Mouse (Mus musculus) bone marrow macrophage, adult 2 months (primary cell): ENCODE measurements around the gene Vti1a. TPM values are rescaled to one million over a fixed set of nuclear protein-coding genes. Genes with fewer than 3 reads are reported as not detected.

Experiments used
- H3K27ac ChIP-seq: 2 replicates; pipeline ENCODE4 v1.5.1; 2012; ENCODE audit warnings: low read depth, low read length; ENCODE audit not compliant: insufficient read depth
- H3K4me1 ChIP-seq: 2 replicates; pipeline ENCODE4 v1.6.1; 2012; ENCODE audit warnings: low read length; ENCODE audit not compliant: control insufficient read depth, insufficient read depth
- H3K4me3 ChIP-seq: 2 replicates; pipeline ENCODE4 v1.5.1; 2012; ENCODE audit warnings: mild to moderate bottlenecking, low read length, moderate library complexity; ENCODE audit not compliant: insufficient read depth
- CTCF ChIP-seq: IDR thresholded peaks from 2 replicates; pipeline ENCODE4 v1.5.1; 2012; ENCODE audit warnings: low read depth, mild to moderate bottlenecking, low read length, moderate library complexity
- POLR2A ChIP-seq: IDR thresholded peaks from 2 replicates; pipeline ENCODE4 v1.6.1; 2012; ENCODE audit warnings: mild to moderate bottlenecking, low read depth, low read length, borderline replicate concordance
- polyA plus RNA-seq: library from polyadenylated mRNA; stranded (reverse); fragments of >200 nt; gene quantifications from 2 replicates; pipeline ENCODE4 v1.2.4, GENCODE M21; 2012; ENCODE audit not compliant: missing spikeins, insufficient read depth, insufficient read length

The Vti1a gene
- polyA plus RNA-seq, 1 experiment, result 31.7 TPM

DNA sequence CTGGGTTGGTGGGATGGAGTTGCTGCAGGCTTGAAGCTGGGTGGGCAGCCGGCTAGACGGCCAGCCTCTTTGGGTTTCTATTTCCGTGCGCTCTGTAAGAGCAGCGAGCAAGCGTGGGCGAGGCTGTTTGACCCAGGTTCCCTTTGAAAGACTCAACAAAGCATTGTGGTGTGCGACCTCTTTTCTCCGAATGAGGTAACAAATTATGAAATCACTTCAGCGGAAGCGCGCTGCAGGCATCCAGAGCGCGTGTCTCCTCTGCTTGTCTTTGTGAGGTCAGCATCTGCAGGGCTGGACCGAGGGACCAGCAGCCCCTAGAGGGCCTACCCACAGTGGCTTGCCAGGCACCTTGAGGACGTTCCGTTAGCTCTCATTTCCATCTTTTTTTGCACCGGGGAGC, 306.7 kb downstream of the Vti1a start:
- peaks cover 2% of the 10 kb centered on the region; the same call in 1 of the 2 replicates for H3K4me1 ChIP-seq
- H3K4me3 ChIP-seq, result no peak overlapping the region
- TF ChIP-seq CTCF (no peak), POLR2A (no peak)
- H3K27ac ChIP-seq, result no peak overlapping the region

DNA sequence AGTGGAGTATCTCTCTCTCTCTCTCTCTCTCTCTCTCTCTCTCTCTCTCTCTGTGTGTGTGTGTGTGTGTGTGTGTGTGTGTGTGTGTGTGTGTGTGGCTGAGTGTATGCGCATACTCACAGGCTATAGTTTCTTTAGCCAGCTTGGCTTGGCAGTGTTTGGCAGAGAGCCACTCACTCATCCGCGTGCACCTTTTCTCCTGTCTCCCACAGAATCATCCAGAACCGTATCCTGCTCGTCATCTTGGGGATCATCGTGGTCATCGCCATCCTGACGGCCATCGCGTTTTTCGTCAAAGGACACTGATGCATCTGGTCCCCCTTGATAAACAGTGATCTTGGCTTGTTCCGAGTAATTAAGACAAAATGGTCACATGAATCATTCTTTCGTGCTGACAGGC, 307.5 kb downstream of the Vti1a start:
- TF ChIP-seq CTCF (no peak), POLR2A (no peak)
- Histone ChIP-seq H3K4me1 (no peaks in the 10 kb centered on the region; the same call in 1 of the 2 replicates), H3K27ac (no peak overlapping the region), H3K4me3 (no peak overlapping the region)

DNA sequence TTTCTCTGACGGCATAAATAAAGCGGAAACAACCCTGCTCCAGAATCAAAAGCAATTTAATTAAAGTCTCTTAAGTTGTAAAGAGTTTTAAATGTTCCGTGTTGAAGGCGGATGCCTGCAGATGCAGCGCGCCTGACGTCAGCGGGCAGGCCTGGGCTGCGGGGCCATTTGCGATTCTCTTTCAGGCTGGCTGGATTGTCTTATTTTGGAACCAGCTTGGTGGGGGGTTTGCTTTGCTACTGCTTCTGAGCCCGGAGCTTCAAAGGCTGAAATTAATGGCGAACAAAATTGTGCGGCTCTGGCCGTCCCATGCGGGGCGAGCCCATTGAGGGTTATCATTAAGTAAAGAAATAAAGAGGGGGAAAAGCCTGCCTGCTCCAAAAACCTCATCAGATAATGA, 310.4 kb downstream of the Vti1a start:
- Histone ChIP-seq H3K4me1 (no peaks in the 10 kb centered on the region), H3K4me3 (no peak overlapping the region), H3K27ac (no peak overlapping the region)
- TF ChIP-seq CTCF (no peak), POLR2A (no peak)

GRCm38 (mm10) chr19:55626952-55627351, 310.9 kb downstream of the Vti1a start:
- no peaks in the 10 kb centered on the region for H3K4me1 ChIP-seq
- H3K4me3 ChIP-seq, result no peak overlapping the region
- no peak overlapping the region for H3K27ac ChIP-seq
- TF ChIP-seq POLR2A (no peak), CTCF (no peak)

DNA sequence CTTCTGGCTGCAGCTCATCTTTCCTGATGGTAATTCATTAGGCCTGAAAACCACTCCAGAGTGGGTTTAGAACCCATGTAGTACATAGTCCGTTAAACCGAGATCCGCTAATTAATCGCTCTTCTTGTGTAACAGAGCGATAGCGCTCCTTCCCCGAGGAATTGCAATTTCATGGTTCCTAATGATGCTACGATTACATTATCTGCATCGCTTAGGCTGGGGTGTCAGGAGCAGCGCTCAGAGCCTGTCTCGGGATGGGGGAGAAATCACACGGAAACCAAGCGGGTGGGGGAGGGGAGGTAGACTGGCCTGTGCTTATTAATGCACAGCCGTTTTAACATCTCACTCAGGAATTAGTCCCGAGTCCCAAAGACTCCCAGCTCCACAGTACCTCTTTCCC, 319.4 kb downstream of the Vti1a start:
- Histone ChIP-seq H3K4me3 (no peak overlapping the region), H3K4me1 (no peaks in the 10 kb centered on the region), H3K27ac (no peak overlapping the region)
- no peak for TF ChIP-seq CTCF
- TF ChIP-seq POLR2A, result no peak

- no peak for TF ChIP-seq CTCF
- H3K27ac ChIP-seq, result no peak overlapping the region
- H3K4me1 ChIP-seq, result peaks cover 22% of the 10 kb centered on the region
These were observed 324.2 kb downstream of the Vti1a start for GRCm38 (mm10) chr19:55640251-55640650.

GRCm38 (mm10) chr19:55641891-55642290, 325.8 kb downstream of the Vti1a start:
- TF ChIP-seq POLR2A, result no peak
- Histone ChIP-seq H3K27ac (no peak overlapping the region), H3K4me3 (no peak overlapping the region), H3K4me1 (peaks cover 22% of the 10 kb centered on the region)

More at GRCm38 (mm10) chr19:55640251-55640650, 324.2 kb downstream of the Vti1a start:
- no peak overlapping the region for H3K4me3 ChIP-seq

- TF ChIP-seq POLR2A, result no peak
- no peak for TF ChIP-seq CTCF
- peaks cover 22% of the 10 kb centered on the region for H3K4me1 ChIP-seq
- H3K27ac ChIP-seq, result no peak overlapping the region
These were observed 326.3 kb downstream of the Vti1a start for GRCm38 (mm10) chr19:55642361-55642760.

DNA sequence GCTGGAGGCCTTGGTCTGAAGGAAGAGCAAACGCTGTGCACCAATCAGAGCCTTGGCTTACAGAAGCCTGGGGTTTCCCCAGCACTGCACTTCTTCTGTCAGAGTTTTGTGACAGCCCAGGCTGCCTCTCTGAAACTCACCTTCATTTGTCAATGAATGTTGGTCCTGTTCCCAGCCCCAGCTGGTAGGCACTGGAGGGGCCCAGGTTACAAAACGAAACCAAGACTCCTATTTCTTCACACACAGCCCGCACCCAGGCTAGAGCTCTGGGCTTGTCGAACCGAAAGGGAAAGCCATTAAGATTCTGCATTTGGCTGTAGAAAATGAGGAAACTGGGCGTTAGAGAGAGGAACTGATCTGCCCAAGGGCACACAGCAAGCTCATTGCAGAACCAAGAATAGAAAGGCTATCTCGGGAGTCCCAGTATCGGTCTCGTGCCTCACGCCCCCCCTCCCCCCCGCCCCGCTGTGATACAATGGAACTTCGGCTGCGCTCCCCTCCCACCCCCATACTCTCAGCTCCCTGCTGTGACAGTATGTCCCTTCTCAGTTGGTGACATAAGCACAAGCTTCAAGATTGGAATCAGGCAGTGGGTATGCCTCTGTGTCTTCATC, 327.3 kb downstream of the Vti1a start:
- H3K27ac ChIP-seq, result peak overlapping the region; percentile 84
- H3K4me1 ChIP-seq, result peaks cover 22% of the 10 kb centered on the region
- TF ChIP-seq CTCF, result no peak
- TF ChIP-seq POLR2A, result peak; percentile 20; the same call in 1 of the 2 replicates
- peak overlapping the region; percentile 56 for H3K4me3 ChIP-seq

More at GRCm38 (mm10) chr19:55642361-55642760, 326.3 kb downstream of the Vti1a start:
- H3K4me3 ChIP-seq, result no peak overlapping the region

- H3K27ac ChIP-seq, result peak overlapping the region; percentile 83
- H3K4me3 ChIP-seq, result peak overlapping the region; percentile 44
- peaks cover 24% of the 10 kb centered on the region for H3K4me1 ChIP-seq
- no peak for TF ChIP-seq POLR2A
- TF ChIP-seq CTCF, result no peak
These were observed 327.8 kb downstream of the Vti1a start for GRCm38 (mm10) chr19:55643931-55644330.

GRCm38 (mm10) chr19:55649363-55649762, 333.3 kb downstream of the Vti1a start:
- no peak for TF ChIP-seq POLR2A
- TF ChIP-seq CTCF, result no peak
- Histone ChIP-seq H3K4me1 (peaks cover 22% of the 10 kb centered on the region), H3K27ac (peak overlapping the region; percentile 82), H3K4me3 (peak overlapping the region; percentile 12; the same call in 1 of the 2 replicates)
